Mouse (Mus musculus): ENCODE measurements around the gene Rap1b. TPM values are rescaled to one million over a fixed set of nuclear protein-coding genes. Genes with fewer than 3 reads are reported as not detected.

Rap1b gene
- 94.4 TPM for polyA plus RNA-seq (2014; fragmentation: Illumina TruSeq; extraction: RNeasy Lipid Tissue Mini Kit (QIAGEN cat#74804); ENCODE audit: low read depth, low replicate concordance)

DNA sequence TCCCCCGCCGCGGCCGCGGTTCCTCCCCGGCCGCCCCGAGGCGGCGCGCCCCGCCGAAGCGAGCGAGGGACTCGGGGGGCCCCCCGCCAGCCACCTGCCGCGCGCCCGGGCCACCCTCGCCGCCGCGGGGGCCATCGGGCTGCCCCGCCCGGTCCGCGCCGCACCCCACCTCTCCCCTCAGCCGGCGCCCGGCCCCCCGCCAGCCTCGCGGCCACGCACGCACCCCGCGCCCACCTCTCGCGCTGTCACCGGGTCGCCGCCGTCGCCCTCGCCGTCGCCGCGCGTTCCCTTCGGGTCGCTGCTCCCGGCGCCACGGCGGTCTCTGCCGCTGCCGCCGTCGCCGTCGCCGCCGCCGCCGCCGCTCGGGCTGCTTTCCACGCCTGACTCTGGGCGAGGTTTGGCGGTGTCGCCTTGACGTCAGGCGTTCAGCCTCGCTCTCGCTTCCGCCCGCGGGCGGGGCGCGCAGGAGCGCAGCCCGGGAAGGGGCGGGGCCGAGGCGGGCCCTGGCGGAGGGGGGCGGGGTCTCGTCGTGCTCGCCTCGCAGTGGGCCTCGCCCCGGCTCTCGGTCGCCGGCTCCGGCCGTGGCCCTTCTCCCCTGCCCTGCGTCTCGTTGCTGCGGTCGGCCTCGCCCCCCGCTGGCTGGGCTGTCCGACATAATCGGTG lies at the start of gene Rap1b:
TSS of gene Rap1b (minus strand) at position 439 of the 663 bp plus-strand sequence.

DNA sequence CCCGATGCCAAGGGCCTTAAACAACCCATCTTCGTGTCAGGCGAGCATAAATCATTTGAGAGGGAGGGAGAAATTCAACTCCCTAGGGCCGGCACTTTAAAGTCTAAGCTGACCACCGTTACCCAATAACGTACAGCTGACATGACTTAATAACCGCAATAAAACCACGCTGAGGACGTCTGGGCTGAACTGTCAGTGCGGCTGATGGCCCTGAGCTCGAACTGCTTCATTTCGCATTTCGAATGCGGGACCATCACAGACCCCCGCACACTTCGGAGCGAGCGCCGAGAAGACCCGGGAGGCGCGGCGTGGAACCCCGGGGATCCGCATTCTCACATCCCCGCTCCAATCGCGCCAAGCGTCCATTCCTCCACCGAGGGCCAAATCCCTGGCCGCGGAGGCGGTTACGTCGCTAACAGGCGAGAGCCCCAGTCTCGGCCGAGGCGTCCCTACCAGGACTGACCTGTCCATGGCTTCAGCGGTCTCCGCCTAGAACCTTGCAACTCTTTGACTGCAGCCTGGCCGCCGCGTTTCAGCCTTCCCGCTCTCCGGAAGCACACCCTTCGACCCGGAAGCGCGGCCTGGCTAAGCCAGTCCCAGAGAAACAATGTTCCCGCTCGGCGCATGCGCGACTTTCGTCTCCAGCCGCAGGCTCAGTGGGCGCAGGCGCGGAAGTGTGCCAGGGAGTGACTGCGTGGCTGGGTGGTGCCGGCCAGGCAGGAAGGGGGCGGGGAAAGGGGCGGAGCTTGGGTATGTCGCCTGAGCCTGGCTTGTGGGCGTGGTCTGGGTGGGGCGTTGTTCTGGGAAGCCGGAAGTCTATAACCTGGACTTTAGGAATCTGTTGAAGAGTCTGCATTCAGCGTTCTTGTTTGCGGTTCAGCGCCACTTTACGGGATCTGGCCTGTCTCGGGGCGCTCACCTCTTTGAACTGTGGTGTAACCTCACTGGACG lies 53.4 kb downstream of the Rap1b start, which contains the start of gene Nup107:
TSS of gene Nup107 (minus strand) at position 565 of the 951 bp plus-strand sequence.

Other genes with a start within 250 kb of the Rap1b start
- 0.28 TPM for gene Cpm, start 216.5 kb downstream of the Rap1b start, polyA plus RNA-seq (2014; fragmentation: Illumina TruSeq; extraction: RNeasy Lipid Tissue Mini Kit (QIAGEN cat#74804); ENCODE audit: low read depth, low replicate concordance)
- 140 TPM for gene Mdm2, start 135.3 kb downstream of the Rap1b start, polyA plus RNA-seq (2014; fragmentation: Illumina TruSeq; extraction: RNeasy Lipid Tissue Mini Kit (QIAGEN cat#74804); ENCODE audit: low read depth, low replicate concordance)
- 2.4 TPM for gene Slc35e3, start 99.7 kb downstream of the Rap1b start, polyA plus RNA-seq (2014; fragmentation: Illumina TruSeq; extraction: RNeasy Lipid Tissue Mini Kit (QIAGEN cat#74804); ENCODE audit: low read depth, low replicate concordance)
- gene Nup107, start 53.3 kb downstream of the Rap1b start, polyA plus RNA-seq (2014; fragmentation: Illumina TruSeq; extraction: RNeasy Lipid Tissue Mini Kit (QIAGEN cat#74804); ENCODE audit: low read depth, low replicate concordance): 76.9 TPM

Data from testis, adult 10 weeks (tissue).